Mouse (Mus musculus) gastrocnemius, postnatal 14 days (tissue): Measurements from ENCODE around the gene Mthfr. TPM values are rescaled to one million over a fixed set of nuclear protein-coding genes. Genes with fewer than 3 reads are reported as not detected.
"Not testable (repeated sequence)": the region's sequence is repeated elsewhere in the genome, so short reads cannot be mapped to it uniquely, and the experiment has no call there.

Source experiments
- DNase-seq: peaks from one replicate; pipeline ENCODE4 v3.0.0; 2021; ENCODE audit warnings: mixed read lengths
- intact Hi-C: fragments of 180-260 bp; cut with DNase I; formaldehyde crosslinking; loops from one replicate; pipeline ENCODE4 v1.15.1; 2025; ENCODE audit warnings: low total_unique reads
- total RNA-seq, 2 experiments: library from RNA; stranded (reverse); gene quantifications; 2 replicates each; pipeline ENCODE4 v1.2.3; 2021

The Mthfr gene
- total RNA-seq, 2 experiments from 2014 or later, result 12.0 to 12.3 TPM

DNA sequence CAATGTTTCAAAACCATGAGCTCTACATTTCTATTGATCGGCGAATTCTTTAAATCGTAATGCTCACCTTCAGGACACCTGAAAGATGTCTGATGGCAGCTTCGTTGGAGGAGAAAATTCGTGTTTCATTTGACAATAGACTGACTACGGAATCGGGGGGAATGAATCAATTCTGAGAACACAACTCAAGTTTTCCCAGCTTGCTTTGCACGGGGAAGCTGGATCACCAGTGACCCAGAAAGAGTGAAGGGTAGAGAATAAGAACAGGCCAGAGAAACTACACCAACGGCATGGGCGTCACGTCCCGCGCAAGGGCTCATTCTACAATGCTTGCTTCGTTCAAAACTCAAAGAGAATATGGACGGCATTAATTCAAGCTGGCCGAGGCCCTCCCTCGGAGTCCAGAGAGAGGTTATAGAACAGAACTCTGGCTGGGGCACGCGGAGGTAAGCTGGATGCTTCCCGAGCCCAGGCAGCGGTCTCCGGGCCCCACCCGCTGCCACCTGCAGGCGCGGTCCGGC lies 738 bp upstream of the Mthfr start:
- no peak for DNase-seq
- intact Hi-C loops, result no loop called here

DNA sequence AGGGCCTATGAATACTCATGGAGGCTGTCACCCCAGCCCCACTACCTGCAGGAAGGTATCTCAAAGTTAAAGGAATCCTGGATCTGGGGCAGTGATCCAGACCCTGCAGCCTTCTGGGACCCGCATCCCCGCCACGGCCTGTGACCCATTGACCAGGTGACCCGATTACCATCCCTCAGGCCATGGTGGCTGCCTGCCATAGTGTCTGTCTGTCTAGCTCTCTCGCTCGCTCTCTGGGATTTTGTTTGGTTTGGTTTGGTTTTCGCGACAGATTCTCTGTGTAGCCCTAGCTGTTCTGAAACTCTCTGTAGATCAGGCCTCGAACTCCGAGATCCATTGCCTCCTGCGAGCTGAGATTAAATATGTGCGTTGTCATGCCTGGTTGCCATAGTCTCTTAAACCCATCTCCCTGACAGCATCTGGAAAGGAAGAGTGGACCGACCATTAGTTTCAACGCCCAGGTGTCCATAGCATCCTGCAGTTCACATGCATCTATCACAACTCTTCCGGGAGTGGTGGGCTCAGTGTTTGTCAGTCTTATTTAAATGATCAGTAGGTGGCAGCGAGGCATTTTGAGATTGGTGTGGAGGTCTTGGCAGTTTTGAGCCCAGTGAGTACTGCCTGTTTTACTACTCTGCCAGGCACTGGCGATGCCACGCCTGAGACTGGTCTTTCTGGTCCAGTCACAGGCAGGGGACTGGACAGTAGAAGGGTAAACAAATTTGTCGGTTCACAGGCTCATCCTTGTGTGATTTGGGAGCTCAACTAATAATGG lies 564 bp downstream of the Mthfr start:
- intact Hi-C loops, result no loop called here
- DNase-seq, result no peak

DNA sequence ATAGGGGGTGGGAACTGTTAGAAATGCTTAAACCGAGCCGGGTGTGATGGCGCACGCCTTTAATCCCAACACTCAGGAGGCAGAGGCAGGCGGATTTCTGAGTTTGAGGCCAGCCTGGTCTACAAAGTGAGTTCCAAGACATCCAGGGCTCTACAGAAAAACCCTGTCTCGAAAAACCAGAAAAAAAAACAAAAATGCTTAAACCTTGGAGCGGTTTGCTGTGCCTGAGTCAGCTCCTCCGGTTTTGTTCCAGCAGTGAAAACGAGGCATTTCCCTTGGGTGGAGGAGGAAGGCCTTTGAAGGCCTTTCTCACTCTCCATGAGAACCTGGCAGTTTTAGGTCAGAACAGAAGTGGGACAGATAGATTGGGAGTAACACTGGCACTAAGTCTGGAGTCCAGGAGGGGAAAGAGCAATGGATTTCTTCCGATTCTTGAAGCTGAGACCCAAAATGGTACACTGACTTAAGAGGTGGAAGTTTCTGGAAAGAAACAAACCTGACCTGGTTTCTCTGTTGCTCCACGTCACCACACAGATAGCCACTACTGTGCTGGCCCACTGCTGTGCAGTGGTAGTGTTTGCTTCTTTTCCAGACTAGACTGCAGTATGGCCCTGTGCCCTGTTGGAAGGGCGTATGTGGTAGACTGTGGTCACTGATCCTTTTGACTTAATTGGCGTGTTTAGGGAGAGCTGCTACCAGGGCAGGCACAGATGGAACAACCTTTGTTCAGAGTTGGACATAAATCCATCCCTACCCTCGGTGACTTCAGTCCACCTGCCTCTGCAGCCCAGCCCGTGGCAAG lies 1.4 kb downstream of the Mthfr start:
- peak; percentile 50 for DNase-seq
- intact Hi-C loops, result no loop called here

DNA sequence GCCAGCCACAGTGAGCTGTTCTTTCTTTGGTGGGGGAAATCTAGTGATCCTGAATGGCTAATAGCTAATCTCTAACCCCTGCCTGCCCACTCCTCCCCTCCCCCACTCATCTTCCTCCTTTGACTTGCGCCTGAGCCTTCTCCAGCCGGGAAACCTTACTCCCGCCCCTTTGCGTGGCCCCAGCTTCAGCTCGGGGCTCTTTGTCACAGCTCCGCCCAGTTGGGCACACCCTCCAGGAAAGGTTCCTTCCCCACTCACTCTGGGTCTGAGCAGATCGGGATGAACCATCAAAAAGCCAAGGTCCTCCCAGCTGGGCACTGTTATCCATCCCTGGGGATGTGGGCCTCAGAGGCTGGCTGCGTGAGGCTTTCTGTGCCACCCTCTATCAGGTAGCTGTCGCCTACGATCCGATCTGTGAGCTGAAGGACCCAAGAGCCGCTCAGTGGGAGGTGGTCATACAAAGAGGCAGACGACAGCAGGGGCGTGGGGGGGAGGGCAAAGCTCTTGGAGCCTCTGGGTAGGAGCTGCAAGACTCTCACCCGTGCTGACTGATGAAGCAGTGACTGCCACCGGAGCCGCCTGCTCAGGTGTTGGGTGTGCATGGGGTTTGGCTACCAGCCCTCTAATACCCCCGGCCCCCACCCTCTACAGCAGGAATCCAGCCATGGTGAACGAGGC lies 2.2 kb downstream of the Mthfr start:
- intact Hi-C loops, result no loop called here
- peak; percentile 83 for DNase-seq

DNA sequence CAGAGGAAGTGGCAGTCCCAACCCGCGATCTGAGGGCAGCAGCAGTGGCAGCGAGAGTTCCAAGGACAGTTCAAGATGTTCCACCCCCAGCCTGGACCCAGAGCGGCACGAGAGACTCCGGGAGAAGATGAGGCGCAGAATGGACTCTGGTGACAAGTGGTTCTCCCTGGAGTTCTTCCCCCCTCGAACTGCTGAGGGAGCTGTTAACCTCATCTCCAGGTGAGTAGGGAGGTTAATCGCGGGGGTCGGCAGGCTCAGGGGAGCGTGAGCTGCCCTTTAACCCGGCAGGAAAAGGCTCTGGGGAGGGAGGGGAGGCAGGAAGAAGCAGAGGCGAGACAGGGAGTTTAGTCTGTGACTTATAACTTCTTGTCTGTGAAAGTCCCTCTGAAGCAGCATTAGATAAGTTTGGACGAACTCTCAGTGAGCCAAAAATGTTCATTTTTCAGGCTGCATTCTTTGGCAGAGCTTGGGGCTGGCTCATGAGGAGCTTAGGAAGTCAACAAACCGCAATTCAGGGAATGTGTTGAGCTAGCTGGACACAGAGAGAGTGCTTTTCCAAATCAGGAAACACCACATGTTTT lies 2.8 kb downstream of the Mthfr start:
- peak; percentile 33 for DNase-seq
- intact Hi-C loops, result no loop called here

DNA sequence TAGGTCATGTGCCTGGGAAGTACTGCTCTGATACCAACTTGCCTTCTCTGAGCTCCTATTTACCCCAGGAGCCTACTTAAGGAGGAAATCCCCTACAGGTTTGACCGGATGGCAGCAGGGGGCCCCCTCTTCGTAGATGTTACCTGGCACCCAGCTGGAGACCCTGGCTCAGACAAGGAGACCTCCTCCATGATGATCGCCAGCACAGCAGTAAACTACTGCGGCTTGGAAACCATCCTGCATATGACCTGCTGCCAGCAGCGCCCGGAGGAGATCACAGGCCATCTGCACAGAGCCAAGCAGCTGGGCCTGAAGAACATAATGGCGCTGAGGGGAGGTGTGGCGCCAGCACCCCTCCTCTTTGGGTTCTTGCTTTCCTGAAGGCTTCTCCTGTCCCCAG lies 4.5 kb downstream of the Mthfr start:
- intact Hi-C loops, DNase-seq: not testable (repeated sequence)

DNA sequence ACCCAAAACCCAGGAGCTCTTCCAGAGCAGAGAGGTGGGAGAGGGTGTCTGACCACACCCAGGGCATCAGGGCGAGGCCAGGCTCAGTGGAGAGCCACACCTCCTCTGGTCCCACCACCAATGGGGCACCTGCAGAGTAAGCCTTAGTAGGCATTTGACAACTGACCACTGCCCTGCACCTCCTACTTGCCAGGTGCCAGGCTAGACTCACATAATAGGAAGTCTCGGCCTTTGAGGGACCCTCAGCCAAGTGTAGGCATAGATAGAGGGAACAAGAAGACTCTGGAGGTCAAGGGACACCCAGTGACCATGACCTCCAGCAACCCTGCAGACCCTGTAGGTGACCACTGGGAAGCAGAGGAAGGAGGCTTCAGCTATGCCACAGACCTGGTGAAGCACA lies 5.2 kb downstream of the Mthfr start:
- DNase-seq, result no peak
- intact Hi-C loops, result no loop called here

DNA sequence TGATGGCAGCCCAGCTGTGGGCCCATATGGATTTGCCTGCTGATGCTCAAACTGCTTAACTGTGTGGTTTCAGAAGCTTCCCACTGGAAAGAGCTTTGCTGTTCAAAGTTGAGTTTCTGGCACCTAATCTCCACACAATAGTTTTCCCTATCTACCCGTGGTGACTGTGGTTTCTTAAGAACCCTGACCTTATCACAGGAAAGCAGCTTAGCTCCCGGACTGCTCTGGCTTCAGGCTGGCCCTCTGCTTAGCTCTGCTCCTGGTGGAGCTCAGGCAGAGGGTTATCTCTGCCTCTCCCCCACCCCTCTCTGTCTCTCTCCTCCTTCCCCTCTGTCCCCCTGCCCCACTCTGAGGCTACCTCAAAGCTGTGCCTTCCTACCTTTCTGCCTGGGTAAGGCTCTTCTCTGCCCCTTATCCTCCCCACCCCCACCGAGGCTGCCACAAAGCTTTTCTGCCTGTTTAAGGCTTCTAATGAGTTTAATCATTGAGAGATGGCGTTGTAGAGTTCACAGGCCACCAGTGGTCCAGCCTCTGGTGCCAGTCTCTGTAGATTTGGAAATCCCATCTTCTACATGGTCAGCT lies 7.7 kb downstream of the Mthfr start:
- intact Hi-C loops, result no loop called here
- DNase-seq, result no peak

DNA sequence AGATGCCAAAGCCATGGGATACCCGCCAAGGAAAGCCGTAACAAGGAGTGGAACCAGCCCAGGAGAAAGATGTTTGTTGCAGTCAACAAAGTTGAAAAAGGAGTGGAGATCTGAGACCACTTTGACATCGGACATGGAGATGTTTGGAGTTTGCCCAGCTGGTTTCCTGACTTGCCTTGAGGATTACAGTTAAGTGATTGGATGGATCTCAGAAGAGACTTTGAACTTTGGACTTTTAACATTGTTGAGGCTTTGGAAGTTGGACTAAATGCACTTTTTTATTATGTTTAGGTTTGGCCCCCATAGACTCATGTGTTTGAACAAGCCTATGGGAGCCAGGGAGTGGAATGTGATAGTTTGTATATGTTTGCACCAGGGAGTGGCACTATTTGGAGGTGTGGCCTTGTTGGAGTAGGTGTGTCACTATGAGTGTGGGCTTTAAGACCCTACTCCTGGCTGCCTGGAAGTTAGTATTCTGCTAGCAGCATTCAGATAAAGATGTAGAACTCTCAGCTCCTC lies 11.6 kb downstream of the Mthfr start:
- DNase-seq, intact Hi-C loops: not testable (repeated sequence)

DNA sequence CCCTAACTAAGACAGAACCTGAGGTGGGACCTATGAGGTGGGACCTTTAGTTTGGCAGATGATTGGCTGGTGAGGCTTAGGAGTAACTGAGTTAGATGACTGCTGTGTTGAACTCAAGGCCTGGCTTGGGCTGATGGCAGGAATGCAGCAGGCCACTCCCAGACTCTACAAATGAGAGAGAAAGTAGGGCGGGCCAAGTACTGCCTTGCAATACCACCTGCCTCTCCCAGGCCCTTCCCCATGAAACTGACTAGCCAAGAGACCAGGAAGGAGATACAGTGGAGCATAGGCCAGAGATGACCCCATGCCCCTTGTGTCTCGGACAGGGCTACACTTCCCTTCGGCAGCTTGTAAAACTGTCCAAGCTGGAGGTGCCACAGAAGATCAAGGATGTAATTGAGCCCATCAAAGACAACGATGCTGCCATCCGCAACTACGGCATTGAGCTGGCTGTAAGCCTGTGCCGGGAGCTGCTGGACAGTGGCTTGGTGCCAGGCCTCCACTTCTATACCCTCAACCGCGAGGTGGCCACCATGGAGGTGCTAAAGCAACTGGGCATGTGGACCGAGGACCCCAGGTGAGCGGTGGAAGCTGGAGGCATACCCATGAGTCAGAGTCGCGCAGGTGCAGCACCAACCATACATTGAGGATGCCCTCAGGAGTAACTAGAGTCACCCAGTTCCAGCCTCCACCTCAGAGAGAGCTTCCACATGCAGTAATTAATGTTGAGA lies 12.3 kb downstream of the Mthfr start:
- no peak for DNase-seq
- intact Hi-C loops, result no loop called here

DNA sequence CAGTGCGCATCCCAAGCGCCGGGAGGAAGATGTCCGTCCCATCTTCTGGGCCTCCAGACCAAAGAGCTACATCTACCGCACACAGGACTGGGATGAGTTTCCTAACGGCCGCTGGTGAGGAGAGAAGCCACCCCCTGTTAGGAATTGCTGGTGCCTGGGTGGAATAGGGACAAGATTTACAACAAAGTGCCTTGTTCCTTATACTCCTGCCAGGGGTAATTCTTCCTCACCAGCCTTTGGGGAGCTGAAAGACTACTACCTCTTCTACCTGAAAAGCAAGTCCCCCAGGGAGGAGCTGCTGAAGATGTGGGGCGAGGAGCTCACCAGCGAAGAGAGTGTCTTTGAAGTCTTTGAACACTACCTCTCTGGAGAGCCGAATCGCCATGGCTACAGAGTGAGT lies 13.0 kb downstream of the Mthfr start:
- intact Hi-C loops, result no loop called here

DNA sequence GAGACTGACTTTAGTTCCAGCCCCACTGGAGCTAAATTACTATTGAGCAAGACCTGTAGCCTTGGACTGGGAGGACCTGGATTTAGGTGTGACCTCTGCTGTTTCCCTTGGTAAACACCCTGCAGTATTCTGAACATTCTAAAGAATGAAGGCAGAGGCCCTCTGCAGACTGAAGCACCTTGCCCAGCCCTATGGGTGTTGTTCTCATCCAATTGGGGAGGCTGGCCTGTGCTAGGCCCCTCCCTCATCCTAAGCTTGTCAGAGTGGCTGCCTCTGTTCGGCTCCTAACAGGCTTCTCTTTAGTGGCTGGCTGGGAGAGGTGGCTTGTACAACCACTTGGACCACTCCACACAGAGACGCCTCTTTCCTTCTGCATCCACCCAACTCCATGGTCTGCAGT lies 14.1 kb downstream of the Mthfr start:
- no peak for DNase-seq
- intact Hi-C loops, result no loop called here

More for the DNA sequence above, 13.0 kb downstream of the Mthfr start:
- no peak for DNase-seq

DNA sequence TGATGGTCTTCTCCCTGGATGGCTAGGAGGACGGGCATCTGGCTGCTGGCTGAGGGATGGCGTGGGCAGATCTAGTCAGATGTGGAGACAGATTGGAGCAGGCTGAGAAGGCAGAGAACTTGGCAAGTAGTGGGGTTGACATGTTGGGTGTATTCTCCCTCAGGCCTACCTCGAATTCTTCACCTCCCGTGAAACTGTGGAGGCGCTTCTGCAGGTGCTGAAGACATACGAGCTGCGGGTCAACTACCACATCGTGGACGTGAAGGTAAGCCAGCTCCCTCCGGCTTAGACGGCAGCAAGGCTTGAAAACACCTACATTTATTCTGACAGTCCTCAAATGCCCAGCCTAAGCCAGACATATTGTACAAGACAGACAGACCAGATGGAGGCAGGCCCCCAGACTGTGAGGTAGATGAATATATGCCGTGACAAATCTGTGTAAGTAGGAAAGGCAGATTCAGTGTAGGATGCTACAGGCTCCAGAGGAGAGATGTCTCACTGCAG lies 14.6 kb downstream of the Mthfr start:
- intact Hi-C loops, result no loop called here
- no peak for DNase-seq

DNA sequence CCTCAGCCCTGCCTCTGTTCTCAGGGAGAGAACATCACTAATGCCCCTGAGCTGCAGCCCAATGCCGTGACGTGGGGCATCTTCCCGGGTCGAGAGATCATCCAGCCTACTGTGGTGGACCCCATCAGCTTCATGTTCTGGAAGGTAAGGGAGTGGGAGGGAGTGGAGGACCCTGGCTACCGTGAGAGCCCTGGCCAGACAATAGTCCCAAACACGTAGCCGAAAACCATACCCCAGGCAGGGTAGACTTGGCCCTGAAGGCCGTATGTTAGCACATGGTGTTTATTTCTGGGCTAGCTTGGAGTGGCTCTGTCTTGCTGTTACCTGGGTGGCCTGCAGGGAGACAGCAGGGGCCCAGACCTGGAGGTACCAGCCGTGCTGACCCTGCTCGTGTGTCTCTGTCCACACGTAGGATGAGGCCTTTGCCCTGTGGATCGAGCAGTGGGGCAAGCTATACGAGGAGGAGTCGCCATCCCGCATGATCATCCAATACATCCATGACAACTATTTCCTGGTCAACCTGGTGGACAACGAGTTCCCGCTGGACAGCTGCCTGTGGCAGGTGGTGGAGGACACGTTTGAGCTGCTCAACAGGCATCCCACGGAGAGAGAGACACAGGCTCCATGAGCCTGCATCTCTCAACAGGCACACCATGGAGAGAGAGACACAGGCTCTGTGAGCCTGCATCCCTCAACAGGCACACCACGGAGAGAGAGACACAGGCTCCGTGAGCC lies 16.3 kb downstream of the Mthfr start:
- no peak for DNase-seq
- intact Hi-C loops, result no loop called here

DNA sequence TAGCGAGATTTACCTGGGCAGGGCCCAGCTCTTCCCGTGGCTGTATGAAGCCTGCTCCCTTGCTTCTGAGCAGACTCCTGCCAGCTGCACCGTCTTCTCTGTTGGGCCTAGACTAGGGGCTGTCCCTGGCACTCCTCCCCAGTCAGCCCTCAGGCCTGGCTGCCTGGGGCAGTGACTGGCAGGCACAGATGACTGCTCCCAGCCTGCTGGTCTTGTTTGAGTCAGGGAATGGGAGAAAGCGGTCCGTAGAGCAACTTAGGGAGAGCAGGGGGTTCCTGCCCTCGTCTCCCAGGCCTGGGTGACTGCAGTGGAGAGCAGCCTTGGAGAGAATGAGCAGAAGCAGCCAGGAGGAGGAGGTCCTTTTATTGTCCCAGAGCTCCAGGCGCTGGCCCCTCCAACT lies 17.4 kb downstream of the Mthfr start:
- DNase-seq, result peak; percentile 65
- intact Hi-C loops, result no loop called here

DNA sequence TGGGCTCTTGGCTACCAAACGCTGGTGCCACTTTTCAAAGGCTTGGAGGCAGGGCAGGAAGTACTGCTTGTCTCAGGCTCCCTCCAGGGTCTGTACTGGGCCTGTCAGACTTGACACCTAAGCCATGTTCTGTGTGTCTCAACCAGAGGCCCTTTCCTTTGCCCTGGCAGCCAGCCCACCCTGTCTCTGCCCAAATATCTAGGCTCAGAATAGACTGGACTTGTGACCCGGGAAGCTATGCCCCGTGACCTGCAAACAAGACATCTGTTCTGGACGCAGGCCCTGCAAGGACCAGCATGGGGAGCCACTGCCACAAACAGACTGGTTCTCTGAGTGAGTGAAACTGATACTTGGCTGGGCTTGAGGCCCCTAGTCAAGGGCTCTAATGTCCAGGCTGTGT lies 17.9 kb downstream of the Mthfr start:
- intact Hi-C loops, result no loop called here
- peak; percentile 88 for DNase-seq

DNA sequence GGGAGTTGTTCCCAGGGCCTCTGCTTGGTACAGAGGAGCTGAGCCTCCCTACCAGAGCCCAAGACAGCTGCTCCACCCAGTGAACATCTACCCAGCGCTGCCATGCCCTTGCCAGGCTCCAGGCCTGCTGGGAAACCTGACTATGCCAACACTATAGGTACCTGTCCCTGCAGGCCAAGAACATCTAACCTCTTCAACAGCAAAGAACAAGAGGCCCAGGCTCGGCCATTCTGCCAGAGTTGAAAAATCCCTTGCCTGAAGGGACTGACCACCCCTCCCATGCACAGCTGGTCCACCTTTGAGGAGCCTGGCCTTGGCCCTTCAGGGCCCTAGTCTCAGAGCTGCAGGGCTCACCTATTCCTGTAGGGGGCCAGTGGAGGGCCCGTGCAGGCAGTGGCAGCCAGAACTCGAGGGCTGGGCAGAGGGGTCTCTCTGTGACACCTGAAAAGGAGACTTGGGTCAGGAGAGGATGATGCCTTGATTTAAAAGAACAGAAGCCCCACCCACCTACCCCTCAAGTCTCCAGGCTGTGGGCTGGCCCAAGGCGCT lies 18.9 kb downstream of the Mthfr start:
- intact Hi-C loops, result no loop called here
- no peak for DNase-seq
